Mouse (Mus musculus) monocyte, adult 5-6 weeks (primary cell): ENCODE measurements around the gene Slain1. TPM values are rescaled to one million over a fixed set of nuclear protein-coding genes. Genes with fewer than 3 reads are reported as not detected.

ENCODE experiments used
- ATAC-seq: fragments of 153-309, 156-312 bp; replicated peaks from 2 replicates; pipeline ENCODE4 v1.8.0; 2017; ENCODE audit warnings: mild to moderate bottlenecking; ENCODE audit not compliant: low TSS enrichment, insufficient number of reproducible peaks, severe bottlenecking, poor library complexity, low FRiP score
- total RNA-seq: library from RNA; stranded (forward); fragments of 200-1000, 200-491, 200-594 nt; gene quantifications from 3 replicates; pipeline ENCODE4 v1.2.3, GENCODE M21; 2017

Gene Slain1
- total RNA-seq, 1 experiment from 2014 or later: 12.2 TPM

DNA sequence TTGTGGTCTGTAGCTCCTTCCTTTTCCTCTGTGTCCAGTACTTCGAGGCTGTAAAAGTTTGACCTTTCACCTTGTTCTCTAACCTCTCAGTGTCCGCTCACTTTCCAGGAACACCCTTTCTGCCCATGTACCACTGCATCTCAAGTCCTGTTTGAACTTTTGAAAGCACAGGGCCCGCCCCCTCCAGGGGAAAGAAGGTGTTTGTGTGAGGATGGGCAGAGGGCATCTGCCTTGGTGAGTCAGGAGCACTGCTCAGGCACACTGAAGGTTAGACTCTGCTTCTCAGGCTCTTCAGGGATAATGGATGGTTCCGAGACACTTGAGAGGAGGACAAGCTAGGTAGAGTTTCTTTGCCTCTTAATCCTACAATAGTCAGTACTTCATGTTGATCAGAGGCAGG is 7.8 kb downstream of the Slain1 start:
- ATAC-seq: no peak

DNA sequence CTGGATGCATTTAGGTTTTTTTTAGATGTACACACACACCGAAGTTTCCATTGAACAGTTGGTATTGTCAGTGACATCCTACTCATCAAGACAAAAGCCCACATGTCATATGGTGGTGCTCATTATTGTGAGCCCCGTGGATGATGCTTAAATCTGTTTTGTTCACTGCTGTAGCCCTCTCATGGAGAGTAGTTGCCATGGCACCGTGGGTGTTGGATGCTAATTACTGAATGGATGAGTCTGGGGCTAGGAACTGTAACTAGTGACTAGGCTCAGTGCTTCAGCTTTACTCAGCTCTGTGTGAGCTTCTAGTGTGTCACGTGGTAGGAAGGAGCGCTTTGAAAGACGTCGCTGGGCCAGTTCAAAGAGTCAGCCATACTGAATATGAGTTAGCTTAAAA is 13.0 kb downstream of the Slain1 start:
- no peak for ATAC-seq

DNA sequence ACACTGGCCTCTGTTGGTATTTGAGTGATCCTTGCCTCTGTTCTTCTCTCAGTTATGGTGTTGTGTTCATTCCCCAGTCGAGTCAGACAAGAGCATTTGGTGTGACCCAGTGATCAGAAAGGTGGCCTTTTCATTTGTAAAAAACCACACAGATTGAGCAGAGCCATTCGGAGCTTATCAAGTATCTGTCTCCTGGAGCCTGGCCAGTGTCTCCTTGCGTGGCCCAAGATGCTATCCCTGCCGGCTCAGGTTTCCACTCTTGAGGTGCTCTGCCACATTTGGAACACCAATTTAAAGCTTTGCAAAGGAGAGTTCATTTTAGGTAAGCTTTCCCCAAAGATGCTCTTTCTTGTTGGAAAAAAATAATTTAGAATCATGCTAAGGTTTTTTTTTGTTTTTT is 14.4 kb downstream of the Slain1 start:
- ATAC-seq: no peak

DNA sequence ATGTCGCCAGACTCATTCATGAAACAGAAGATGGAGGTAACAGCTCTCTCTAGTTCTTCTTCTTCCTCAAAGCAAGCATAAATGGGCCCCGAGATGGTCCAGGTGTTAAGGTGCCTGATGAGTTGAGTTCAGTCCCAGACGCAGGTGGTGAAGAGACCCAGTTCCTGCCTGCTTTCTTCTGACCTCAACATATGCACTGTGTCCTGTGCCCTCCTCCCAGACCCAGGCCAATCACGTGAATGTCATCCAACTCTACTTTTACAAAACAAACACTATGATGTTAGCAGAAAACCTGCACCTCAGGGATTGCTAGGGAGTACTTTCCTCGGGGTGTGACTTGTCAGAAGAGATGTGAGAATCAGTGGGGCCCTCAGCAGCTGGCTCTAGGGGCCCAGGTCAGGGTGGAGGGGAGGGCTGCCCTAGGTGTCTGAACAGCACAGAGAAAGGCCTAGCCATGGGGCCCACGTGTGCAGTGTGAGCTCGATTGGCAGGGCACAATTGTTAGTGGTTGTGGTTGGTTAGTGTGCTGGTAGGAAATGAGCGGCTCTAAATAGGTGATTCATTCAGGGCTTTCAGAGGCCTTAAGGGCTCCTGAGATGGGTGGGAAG is 16.4 kb downstream of the Slain1 start:
- ATAC-seq: no peak

DNA sequence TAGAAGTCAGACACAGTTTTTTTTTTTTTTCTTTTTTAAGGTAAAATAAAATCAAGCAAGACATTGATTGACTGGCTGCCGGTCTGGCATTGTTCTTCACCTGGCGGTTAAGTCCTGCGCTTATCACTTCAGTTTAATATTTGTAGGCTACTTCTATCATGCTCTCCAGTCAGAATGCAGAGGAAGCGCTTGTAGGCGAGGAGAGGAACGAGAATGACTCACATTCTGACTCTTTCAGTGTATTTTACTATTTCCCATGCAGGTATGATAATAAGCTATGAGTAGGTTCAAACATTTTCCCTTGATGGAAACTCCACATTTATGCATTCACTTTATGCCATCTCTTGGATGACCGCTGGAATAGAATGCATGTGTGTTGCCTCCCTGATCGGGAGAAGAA is 17.0 kb downstream of the Slain1 start:
- no peak for ATAC-seq

DNA sequence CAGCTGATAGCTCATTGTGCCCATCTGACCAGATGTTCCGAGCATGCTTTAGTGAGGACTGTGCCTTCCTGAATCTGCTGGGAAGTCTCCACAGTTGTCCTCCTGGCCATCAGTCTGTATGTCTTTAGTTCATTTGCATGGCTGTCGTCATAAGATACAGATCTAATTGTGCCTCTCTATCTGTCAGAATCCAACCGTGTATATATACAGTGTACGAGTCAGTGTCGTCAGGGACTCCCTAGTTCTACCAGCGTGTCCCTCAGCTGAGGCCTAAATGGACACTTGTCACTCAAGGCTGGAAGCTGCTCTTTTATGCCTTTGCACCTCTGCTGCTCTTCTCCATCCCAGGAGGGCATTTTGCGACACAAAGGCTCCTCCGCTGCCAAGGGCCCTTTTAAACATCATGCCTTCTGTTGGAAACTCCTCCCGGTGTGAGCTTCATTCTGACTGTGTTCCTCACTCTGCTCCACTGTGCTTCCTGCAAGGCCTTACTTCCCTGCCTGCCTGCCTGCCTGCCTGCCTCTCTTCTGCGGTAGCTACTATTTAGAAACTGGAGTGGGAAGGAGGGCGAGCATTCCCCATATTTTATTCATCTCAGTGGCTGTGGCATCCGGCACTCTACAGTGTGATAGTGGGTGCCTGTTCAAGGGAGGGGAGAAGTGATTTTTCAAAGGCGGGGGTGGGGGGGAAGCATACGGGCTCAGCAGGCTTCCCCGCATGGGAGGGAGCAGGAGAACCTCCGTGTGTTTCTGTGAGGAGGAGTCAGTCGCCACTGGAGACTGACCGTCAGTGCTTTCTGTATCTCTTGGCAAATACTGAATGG is 29.6 kb downstream of the Slain1 start:
- no peak for ATAC-seq

DNA sequence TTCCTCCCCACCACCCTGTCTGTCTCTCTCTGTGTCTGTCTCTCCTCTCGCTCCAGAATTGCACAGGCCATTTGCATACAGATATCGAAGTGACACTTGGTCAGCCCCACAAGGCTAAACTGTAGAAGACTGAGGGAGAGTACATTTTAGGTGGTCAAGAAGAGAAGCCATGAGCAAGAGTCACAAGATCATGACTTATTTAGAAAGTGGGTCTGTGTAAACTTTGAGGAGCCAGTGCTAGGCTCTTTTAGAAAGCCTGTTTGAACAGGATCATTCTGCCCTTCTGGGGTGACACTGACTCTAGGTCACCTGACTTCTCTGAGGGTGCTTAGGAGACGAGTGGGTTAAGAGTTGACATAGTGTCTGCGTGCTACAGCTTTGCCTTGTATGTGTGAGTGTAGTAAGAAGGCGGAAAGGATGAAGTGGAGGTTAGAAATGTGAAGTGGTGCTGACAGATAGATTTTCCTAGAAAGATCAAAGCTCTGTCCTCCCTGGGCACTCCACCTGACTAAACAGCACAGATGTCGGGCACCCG is 30.3 kb downstream of the Slain1 start:
- ATAC-seq: no peak

DNA sequence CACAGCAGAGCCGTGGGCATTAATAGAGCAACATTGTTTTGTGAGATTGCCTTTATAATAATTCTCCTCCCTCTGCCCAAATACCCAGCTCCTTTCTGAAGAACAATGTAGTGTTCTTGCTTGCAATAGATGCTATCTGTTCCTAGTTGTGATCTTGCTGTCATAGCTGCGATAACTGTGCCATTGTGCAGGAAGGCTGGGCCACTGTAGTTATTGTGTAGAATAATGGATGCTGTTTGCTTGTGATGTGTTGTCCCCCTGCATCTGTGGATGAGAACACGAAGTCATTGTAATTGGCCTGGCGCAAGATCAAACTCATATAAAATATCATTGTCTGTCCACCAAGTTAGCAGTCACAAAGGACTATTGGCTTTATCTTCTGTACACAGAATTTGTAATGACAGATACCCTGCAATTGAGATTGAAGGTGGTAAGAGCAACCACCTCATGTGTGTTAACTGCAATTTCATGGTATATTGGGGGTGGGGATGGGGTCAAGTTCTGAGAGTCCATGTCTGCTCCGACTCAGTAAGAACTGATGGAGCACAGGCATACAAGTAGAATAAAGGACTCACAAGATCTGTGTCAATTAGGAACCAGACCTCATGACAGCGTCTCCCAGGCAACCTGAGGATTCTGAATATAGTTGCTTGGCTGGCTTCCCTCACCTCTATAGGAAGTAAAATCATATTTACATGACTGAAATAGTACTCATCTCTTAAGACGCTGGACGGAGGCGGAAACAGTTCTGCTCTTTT is 32.8 kb downstream of the Slain1 start:
- no peak for ATAC-seq

DNA sequence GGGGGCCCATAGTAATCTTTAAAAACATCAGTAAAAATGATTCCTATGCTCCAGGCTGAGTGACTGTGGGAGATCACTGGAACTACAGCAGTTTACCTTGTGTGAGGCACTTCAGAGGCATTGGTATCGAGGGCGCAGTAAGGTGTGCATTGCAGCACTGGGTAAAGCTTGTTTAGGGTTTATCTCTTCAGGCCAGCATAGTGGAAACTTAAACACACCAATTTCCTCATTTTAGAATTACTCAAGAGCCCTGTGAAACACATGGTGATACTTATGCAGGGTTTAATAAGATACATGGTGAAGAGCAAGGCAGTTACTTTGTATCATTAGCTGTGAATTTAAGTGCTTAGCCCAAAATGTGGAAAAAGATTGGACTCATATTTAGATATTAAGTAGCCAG is 37.0 kb downstream of the Slain1 start:
- no peak for ATAC-seq

DNA sequence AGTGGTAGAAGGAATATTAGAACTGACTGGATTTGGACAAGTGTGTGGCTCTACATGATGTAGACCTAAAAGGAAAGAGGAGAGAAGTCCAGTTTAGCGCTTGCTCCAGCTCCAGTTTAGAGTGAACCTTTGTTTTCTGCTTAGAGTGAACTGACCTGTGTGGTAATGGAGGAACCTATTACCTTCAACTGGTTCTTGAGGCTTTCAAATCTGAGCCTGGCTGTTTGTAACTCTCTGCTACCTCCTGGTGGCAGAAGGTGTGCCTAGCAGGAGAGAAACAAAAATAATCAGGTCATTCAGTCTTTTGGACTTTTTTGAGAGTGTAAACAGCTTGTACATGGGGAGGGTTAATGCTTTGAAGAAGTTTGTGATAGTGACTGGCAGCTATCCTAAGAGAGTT is 44.3 kb downstream of the Slain1 start:
- ATAC-seq: 0 out of 2 replicates have a peak, but pooled peaks have one; percentile 40

DNA sequence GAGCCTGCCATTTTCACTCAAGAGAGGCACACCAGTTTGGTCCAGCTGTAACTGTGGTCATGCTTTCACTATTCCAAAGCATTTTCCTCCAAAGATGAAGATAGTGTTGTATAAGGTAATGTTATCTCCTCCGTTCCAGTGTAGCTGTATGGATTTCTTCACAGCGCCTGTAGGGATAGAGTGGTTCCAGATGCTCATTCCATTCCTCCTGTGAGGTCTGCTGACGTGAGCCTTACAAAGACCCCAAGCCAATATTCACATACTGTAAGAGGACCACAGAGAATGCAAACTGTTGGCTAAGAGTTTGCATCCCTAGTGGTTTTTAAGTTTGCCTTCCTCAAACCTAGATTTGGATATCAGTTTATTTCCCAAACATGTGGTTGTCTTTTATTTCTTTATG is 45.6 kb downstream of the Slain1 start:
- no peak for ATAC-seq

DNA sequence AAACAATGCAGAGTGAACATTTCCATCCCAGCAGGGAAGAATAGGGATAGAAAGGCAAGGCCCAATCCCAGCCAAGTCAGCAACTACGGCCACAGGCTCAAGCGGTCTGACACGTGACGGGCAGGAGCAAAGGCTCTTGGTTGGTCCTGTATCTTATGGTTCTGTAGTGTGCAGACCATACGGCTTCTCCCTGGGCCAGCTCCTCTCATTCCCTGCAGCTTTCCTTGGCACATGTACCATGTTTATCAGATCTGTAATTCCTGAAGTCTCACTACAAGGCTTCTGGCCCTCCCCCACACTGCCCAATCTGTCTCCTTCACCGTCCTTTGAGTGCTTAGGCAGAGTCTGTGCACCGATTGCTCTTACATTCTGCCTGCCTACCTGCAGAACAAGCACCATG is 47.1 kb downstream of the Slain1 start:
- ATAC-seq: no peak; the same call in 1 of the 2 replicates

DNA sequence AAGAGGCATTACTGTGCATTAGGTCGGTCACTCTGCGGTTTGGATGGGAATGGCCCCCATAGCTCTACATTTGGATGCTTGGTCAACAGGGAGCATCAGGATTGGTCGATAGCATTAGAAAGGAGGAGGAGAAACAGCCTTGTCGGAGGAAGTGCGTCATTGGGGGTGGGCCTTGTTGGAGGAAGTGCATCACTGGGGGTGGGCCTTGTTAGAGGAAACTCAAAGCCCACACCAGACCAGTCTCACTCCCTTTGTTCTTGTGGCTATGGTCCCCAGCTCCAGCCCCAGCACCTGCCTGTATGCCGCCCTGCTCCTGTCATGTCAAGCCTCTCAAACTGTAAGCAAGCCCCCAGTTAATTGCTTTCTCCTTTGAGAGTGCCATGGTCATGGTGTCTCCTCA is 49.3 kb downstream of the Slain1 start:
- no peak for ATAC-seq

DNA sequence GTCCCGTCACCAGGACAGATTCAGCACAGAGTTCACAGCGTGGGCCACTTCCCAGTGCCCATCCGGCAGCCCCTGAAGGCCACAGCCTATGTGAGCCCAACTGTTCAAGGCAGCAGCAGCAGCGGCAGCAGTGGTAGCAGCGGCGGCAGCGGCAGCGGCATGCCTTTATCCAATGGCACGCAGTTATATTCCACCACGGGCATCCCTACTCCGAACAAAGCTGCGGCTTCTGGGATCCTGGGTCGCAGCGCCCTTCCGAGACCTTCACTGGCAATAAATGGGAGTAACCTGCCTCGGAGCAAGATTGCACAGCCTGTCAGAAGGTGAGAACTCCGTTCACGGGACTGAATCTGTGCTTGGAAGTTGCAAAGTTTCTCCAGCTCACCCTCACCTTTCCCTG is 52.5 kb downstream of the Slain1 start:
- no peak for ATAC-seq

DNA sequence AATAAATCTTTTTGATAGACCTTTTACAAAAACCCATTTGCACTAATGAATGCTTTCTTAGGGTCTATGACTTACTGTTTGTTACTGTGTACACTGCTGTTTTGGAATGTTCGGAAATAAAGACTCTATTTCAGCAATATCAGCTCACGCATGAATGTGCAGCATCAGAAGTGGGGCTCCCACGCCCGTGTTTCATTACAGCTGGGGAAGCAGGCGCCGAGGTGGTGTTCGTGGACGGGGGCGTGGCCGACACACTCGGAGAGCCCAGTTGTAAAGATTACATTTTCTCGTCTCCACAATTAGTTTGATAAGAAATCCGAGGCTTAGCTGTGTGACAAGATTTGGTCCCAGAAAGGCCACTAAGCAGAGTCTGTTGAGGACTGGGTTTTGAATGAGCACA is 54.7 kb downstream of the Slain1 start:
- ATAC-seq: no peak

DNA sequence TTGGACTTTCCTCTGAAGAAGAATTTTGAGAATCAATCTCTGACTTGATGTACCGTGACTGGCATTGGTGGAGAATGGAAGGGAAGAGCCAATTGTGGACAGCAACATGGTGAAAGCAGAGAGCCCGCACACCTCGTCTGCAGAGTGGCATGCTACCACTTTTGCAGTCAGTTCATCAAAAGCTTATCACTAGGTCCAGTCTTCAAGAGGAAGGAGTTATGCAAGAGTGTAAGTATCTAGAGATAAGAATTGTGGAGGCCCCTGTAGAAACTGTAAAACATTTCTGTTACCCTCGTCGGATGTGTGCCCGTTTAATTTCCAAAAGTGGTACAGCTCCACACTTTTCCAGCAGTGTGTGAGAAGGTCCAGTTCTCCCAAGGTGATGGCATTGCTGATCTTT is 56.3 kb downstream of the Slain1 start:
- no peak for ATAC-seq

DNA sequence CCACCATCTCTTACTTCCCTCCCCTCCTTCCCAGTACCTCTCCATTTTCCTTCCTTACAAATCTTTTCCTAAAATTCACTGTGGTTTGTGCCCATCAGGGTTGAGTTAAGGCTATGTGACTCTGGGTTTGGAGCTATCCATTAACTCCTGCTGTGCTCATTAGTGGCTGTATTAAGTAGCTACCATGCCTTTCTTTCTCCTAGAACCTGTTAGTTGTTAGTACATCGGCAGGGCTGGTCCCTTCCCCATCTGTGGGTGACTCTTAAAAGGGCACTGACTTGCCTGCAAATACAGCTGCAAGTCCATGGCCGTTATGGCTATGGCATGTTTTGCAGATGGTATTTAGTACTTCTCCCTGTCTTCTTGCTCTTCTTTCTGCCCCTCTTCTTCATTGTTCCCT is 58.6 kb downstream of the Slain1 start:
- no peak for ATAC-seq

DNA sequence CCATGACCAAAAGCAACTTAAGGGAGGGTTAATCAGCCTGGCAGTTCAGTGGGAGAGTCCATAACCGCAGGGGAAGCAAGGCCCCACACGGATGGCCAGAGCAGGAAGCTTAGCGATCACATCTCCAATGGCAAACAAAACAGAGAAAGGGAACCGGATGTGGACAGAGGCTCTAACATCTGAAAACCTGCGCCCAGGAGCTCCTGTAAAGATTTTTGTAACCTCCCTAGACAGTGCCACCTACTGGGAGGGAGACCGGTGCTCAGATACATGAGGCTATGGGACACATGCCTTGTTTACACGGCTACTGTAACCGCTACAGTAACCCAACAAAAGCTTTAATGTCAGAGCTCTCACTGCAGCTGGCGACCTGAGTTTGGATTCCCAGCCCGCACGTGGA is 59.2 kb downstream of the Slain1 start:
- ATAC-seq: no peak

DNA sequence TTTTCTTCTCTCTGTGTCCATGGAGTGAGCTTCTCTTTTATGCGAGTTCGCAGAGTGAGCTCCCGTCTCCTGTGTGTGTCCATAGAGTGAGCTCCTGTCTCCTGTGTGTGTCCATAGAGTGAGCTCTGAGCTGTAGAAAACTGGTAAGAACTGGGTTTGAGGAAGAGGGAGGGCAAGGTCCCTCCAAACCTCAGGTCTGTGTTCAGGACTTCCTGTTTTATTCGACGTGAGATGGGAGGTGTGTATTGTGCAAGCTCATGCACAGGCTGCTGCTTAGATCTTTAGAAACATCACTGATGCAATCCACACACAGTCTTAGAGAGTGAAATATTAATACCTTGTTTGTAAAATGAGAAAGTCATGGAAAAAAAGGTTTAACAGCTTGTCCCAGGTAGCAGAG is 63.0 kb downstream of the Slain1 start:
- peak; percentile 70 for ATAC-seq

DNA sequence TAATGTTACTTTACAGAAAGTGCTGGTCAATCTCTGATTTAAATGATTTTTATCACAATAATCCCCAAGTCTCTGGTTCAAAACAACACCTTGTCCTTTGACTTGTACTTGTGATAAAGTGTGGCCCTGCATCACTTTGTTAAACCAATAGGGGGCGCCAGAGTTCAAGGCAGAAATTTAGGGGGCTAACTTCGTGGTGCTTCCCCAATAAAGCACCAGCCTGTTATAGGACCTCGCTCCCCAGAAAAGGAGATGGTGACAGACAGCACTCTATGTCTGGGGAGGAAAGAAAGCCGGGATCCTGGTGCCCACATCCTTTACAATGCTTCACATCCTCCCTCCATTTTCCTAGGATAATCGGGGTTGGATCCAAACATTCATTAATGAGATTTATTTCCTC is 67.5 kb downstream of the Slain1 start:
- no peak for ATAC-seq
